Mouse (Mus musculus) yolk sac, embryonic 10.5 days (tissue): ENCODE data around the gene Cadm1.

ENCODE experiments used
- DNase-seq: peaks from one replicate; pipeline ENCODE4 v3.0.0-alpha.2; 2017; ENCODE audit warnings: low spot score

Gene Cadm1

DNA sequence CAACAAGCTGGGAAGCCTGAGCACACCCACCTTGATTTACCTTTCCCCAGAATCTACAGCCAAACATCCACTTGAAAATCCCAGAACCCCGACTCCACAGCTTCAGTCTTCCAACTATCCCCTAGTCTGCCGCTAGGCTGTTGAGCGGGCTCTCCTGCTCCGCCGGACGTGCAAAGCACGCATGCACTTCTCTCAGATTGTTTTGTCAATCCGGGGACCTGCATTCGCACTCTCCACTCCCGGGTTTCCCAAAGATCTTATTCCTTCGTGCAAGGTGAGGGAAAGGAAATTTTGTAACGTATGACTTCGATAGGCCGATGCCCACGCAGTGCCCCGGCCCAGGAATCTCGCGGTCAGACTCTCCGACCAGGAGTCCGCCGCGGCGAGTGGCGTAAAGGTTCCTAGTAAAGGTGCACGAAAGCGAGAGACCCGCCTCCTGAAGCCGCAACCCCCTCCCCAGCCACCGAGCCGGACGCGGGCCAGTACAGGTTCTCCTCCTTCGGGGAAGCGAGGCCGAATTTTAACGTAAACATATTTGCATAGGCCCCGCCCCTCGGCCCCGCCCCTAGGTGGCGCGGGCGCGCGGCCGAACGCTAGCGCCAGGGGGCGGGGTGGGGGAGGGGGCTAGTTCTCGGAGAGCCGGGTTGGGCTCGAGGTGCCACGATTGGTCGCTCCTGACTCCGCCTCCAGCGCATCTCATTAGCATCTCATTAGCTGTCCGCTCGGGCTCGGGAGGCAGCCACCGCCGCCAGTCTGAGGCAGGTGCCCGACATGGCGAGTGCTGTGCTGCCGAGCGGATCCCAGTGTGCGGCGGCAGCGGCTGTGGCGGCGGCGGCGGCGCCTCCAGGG is at the start of gene Cadm1:
Gene Cadm1 (plus strand): TSS at position 572 of the 849 bp plus-strand sequence.
- DNase-seq = peak; percentile 97

DNA sequence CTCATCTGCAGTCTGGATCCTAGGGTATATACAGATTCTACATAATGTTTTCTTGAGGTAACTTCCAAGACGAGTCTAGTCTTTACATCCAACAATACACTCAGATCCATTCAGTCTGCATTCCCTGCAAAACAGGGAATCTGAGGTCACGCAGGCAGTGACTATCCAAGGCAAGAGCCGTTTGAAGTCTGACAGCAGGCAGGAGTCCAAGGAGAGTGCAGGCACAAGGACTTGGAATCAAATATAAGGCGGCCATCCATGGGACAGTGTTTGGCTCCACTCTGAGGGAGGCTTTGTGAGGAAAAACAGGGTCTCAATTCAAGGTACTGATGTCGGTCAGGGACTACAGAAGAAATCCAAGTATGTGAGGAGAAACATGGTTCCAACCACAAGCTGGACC is 45.5 kb upstream of the Cadm1 start:
- DNase-seq = no peak

DNA sequence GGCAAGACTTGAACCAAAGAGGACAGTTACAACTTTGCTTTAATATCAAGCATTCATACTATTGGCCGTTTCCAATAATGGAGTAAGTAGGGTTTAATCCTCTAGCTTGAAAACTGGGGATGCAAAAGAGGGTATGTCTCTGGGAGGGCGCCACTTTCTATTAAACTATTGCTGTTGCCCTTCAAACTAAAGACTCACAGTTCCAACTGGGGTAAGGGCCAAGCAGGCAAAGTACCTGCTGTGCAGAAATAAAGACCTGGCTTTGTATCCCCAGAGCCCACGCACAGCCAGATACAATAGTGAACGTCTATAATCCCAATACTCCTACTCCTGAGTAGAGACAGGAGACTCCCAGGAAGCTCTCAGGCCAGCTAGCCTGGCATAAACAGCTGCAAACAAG is 44.8 kb upstream of the Cadm1 start:
- DNase-seq = no peak

DNA sequence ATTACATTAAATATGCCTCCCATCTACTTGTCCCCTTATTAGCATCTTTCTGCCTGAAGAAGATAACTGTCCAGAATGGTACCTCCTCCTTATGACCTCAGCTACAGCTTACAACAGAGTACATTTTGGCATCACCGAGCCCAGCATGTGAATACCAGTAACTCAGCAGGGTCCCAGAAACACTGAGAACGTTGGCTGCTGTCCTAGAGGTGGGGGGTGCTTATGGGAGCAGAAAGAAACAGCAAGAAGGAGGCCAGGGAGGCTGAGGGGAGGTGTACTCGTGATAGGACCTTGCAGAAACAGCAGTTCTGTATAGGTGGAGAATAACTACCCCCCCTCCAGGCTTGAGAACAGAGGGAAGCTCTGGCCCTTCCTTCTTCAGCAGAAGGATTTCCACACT is 30.2 kb upstream of the Cadm1 start:
- DNase-seq = no peak

DNA sequence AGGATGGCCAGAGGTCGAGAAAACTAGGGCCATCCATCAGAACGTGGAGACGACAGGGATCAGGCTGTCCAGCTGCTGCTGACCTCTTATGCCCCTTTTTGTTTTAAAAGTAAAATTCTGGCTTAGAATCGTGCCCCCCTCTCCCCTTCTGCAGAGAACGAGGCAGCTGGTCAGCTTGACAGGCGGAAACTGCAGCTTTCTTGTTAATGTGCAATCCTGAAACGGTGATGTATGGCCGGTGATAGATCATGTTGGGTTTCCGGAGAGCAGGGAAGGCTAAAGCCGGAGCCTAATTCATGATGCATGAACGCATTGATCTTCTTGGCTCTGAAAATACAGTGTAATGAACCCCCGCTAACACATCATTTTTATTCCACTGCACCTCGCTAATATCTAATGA is 24.0 kb upstream of the Cadm1 start:
- DNase-seq = peak; percentile 5

DNA sequence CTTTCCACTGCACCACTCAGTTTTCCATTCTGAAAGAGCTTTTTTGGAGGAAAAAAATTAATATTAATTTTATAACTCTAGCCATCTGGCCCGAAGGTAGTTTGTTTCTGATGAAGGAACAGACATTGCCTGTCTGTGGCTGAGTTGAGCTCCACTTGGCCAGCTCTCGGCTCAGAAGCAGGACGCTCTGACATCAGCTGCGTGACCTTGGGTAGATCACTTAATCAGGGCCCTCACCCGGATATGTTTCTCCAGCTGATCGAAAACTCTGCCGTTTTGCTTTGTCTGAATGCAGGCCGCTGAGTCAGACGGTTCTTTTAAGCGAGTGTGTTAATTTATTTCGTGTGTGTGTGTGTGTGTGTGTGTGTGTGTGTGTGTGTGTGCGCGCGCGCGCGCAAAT is 23.1 kb upstream of the Cadm1 start:
- no peak for DNase-seq

DNA sequence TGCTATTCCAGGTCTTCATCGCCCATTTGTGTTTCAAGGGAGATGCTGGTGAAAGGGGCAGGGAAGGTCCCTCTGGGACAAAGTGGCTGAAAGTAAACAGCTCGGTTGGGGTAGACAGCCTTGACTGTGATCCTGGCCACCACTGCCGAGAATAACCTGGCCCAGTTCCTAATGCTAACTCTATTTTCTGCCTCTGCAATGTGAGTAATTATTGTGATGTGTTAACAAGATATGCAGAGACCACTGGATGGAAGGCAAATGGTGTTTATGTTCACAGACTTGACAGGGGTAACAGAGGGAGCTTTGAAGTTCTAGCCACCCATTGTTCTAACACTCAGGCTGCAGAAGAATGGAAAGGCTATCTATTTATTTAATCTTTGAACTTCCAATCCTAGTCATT is 21.9 kb upstream of the Cadm1 start:
- DNase-seq = no peak

DNA sequence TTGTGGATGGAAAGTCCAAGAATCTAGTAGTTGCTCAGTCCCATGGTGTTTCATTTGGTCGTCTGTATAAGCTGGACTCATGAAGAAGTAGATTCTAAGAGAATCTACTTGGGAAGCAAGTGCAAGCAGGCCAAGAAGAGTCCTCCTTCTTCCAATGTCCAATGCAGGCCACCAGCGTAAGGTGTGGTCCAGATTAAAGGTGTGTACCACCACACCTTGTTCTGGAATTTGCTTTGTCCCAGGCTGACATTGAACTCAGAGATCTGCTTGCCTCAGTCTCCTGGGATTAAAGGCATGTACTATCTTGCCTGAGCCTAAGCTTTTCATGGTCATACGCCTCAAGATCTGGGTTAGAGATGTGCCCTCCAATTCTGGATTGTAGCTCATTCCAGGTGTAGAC is 17.5 kb upstream of the Cadm1 start:
- no peak for DNase-seq

DNA sequence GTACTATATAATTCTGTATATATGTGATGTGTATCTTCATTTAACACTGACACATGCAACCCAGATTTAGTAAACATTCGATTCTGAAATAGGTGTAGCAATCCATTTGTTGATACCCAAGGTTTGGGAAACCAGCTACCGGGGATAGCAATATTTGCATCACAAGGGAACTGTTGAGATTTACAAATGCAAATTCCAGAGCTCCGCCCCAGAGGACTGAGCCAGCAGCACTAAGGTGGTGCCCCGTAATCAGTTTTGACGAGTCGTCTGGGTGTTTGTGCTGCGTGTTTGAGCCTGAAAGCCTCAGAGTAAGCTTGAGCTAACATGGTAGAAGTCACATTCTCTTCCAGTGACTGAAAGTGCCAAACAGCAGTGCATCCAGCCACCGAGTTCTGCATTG is 15.7 kb upstream of the Cadm1 start:
- DNase-seq = no peak

DNA sequence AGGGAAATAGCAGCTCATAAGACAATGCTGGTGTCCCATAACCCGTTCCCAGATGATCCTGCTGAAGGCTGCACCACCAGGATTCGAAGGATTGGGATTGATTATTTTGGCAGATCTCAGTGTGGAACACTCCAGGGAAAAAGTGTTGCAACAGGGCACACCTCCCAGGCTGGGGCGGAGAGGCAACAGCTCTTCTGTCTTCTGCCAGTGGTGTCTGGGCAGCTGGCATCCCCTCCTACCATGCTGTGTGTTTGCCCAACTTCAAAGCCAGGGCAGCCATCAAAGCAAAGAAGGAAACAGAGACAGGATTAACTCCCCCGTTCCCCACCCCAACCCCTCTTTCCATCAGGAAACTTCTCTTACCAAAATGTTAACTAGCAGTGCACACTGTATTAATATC is 13.7 kb upstream of the Cadm1 start:
- DNase-seq = no peak

DNA sequence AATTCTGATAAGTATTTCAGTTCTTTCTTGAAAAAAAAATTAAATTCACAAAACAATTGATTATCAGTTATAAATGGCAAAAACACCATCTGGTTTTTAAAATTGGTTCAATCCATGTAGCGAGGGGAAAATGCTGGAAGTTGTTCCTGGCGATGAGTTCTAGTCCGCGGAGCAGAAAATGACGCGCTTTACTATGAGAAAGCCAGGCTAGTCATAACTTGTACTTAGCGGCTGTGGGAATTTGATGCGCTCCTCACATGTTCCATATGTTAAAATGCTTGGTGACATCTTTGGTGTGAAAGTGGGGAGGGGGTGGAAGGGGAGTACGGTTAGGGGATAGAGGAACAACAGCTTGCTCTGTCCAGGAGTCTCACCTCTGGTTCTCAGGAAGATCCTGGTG is 2.7 kb upstream of the Cadm1 start:
- no peak for DNase-seq

DNA sequence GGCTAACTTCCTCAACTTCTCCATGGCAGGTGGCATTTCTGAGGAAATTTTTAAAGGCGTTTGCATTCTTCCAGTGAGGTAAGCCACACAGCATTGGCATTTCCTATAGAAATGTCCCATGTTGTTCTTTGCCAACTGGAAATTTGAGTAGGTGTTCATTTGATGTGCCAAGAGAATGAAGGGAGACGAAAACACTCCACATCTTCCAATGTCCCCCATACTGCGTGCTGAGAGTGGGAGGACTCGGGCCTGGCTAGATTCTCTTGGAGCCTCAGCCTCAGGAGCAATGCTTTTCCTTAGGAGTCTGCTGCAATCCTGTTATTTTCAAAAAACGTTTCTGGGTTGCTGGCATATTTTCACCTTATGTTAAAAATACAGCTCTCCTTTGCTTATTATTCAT is 2.2 kb upstream of the Cadm1 start:
- DNase-seq = no peak

DNA sequence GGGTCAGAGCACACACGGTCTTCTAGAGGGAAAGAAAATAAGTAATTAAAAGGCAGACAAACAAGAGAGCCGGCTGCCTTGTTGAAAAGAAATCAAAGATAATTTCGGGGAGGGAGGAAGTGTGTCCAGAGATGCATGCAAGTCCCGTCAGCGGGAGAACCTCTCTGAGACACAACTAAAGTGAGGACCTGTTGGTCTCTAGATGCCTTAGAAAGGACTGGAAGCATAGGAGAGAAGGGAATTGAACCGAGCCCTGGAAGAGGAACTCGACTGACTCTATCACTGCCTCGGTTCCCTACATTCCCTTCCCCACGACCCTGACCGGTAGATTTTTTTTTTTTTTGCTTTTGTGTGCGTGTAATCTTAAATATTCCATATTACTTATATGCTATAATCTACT is 791 bp upstream of the Cadm1 start:
- DNase-seq = no peak

DNA sequence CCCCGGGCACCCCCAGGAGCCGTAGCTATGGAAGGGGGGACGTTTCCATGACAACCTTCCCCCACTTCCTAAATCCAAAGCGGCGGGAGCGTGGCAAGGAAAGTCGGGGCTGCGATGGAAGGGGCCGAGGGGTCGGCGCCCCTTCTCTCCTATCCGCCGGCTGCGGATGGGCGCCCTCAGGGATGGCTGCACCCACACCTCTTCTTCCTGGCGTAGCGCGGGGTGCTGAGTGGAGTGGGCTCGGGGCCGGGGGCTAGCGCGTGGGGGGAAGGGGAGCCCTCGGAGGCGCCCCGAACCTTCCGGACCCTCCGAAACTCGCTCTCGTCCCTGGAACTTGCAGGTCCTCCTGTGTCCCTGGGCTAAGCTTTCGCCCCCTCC is 560 bp downstream of the Cadm1 start:
- no peak for DNase-seq

DNA sequence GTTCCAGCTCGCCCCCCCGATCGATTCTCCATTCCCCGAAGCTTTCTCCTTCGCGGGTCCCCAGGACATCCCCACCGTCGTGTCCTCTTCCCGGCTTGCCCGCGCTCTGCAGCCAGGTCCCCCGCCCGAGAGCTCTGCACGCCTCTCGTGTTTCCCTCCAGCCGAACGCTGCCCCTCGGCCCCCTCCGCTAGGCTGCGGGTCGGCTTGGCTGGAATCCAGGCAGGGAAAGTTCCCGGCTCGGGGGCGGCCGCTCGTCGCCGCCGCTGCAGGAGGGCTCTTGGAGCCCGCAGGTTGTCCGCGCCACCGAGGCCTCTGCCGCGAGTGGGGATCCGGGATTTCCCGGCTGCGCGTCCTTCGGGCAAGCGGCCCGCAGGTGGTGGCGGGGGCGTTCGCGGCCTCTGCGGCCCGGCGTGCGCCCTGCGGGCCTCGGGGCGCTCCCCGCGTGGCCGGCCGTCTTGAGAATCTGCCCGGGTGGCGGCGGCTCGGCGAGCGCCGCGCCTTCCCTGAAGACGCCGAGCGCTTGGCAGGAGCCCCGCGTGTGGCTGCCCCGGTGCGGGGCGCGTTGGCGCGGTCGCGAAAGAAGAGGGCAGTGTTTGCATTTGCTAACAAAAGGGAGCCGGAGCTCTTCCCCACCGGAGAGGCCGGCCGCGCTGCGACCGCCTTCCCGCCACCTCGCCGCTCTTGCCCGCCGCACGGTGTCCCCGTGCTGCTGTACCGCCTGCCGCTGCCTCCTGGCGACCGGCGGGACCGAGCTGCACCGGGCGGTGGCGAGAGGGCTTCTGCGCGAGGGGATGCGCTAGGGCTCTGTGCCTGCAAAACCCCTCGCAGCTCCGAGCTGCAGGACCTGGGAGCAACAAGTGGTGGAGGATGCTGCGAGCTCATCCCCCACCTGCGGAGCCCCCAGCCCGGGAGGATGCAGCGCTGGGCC is 1.2 kb downstream of the Cadm1 start:
- peak; percentile 52 for DNase-seq

DNA sequence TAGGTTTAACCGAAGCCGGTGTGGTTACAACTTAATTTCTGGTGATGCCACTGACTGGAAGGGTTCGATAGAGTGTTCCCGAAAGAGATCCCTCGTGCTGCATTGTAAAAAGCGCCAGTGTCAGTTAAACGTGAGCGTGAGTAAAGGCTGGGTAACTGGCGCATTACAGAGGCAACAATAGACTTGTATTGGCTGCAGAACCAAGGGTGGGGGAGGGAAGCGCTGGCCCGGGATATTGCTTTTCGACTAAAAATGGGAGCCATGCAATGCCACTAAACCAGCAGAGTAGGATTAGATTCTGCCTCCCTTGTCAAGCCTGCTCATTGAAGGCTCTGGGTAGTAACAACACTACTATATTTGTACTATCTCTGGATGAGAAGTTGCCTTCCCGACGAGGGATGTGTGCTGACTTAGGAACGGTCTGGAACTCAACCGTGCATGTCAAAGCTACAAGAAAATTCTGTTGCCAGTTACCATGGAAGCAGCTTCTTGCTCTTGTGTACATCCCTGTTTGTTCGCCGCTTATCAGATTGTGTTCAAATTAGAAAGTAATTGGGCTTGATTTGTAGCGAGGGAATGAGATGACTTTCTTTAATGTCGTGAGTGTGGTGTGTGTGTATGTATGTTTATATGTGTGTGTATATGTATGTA is 2.4 kb downstream of the Cadm1 start:
- DNase-seq = no peak

DNA sequence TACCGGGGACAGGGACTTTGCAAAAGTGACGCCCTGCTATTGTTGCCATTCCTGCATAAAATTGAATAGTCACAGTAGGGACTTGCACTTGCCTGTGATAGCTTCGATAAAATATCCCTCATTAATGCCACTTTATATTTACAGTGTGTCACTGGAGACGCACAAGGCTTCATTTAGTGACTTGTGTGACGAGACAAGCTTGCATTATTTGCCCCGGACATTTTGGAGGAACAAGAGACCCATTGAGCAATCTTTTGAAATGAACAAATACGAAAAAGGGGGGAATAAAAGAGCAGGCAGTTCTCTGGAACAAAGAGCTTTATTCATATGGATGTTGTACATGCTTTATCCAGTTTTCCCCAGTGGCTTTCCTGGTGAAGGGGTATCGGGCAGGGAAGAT is 3.5 kb downstream of the Cadm1 start:
- no peak for DNase-seq

DNA sequence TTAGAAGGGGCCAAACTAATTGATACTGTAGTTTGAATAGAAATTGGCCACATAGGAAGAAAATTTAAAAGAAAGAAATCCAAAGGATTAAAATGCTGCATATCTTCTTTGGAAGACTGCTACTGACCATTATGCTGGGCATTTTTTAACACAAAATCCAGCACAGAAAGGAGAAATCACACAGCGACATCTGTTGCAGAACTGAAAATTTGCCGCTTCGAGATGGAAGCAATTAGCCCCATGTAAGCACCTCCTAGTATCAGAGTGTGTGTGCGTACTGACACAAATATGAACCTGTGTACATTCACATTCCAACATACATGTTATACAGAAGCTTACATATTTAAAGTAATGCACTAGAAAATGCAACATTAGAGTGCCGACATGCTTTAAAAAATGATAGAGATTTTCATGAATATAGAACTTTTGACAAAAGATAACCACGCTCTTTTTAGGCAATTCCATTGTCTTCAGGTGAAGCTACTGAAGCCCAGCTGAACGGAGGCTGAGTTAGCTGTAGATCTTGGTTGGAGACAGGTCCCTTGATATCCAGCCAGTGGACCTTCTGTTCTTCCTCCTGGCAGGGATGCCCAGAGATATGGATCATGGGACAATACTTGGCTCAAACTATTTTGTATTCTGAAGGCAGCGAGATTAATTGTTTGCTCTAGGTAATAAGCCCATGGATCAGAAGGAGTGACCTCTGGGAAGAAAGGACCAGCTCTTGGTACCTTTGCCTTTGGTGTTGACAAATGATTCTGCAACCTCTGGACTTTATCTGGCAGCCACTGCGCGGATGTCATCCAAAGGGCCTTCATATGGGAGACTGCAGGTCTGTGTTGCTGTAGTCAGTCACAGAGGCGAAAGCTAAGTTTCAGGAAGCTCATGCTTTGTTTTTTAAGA is 4.9 kb downstream of the Cadm1 start:
- DNase-seq = no peak

DNA sequence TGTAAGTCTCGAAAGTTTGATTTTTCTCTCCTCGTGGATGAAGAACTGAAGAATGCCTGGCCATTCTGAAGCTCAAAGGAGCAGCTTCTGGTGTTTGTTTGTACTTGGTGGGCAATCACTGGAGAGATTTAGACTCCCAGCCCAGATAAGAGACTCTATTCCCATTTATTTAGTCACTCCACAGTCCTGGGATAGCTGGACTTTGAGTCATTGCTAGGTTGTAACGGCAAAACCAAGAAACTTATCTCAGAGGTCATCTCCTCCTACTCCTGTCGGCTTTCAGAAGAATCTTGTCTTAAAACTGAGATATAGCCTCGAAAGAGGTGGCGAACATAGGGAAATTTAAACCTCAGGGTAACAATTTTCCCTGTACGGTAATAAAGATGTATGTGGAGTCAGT is 15.3 kb downstream of the Cadm1 start:
- DNase-seq = peak; percentile 66

DNA sequence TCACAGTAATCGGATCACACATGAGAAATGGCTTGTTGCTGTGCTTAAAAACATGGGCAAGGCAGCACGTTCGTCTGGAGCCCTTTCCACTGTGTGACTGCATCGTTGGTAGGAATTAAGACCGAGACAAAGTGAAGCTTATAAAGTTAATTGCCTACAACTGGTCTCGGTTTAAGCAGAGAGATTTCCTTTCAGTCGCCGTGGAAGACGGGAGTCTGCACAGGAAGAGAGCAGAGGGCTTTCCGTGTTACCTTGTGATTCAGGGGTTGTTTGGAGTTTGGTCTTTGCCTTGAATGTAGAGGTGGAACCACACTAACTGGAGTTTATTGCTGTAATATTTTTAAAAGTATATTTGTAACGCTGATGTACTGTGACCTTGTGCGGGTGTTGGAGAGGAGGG is 15.7 kb downstream of the Cadm1 start:
- DNase-seq = no peak

DNA sequence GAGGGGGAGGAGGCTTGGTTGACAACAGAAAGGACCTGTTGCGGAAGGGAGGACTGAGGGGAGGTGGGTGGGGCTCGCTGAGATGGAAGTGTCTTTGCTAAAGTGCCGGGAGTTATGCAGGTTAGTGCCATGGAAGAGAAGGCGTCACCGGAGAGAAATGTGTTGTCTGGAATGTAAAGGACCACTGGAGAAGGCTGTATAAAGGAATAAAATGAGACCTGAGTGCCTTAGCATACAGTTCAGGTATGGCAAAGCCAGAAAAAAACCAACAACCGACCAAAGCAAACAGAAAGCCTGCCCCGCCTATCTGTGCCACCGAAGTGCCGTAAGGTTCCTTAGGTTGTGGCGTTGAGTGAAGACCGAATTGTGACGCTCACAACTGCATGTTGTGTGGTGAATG is 18.4 kb downstream of the Cadm1 start:
- no peak for DNase-seq

DNA sequence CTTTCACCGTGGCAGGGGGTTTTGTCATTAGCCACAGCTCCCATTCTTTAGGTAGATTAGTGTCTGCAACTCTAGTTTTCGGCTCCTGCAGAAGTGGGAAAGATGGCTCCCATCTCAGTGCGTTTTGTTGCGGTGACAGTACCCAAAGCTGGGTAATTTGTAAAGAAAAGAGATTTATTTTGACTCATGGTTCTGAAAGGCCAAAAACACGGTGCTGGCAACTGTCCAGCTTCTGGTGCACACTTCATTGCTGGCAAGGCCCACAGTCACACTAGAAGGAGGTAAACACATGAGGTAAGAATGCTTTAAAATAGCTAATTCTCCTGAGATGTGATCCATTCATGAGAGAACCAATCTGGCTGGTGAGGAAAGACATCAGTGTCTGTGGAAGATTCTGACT is 18.9 kb downstream of the Cadm1 start:
- no peak for DNase-seq
